In genomic region chr10:81358841-81359240, GRCm38 (mm10) we compare ENCODE assay signal across 9 mouse cellular contexts. TPM values are rescaled to one million over a fixed set of nuclear protein-coding genes. Genes with fewer than 3 reads are reported as not detected.
A peak's percentile ranks its signal among the peaks of the same experiment; 100 is the strongest.
DNase-seq lines count a peak whose midpoint lies in the region; ATAC-seq lines count a peak whose summit lies in the region.
"Had no signal": no experiment of that assay in that cellular context is flagged by ENCODE, and none has a peak within 500 bp of the region (broad histone marks: within the 10 kb centered on the region; RNA-seq: fewer than 3 reads in every experiment).

No protein-coding gene starts in this region.

- H3K27ac ChIP-seq in forebrain, embryonic 12.5 days: no peak overlapping the region; the same call in 1 of the 2 replicates
- no peak overlapping the region for H3K27ac ChIP-seq in forebrain, embryonic 16.5 days (ENCODE audit: low read length)
- H3K27ac ChIP-seq in hindbrain, embryonic 13.5 days: no peak overlapping the region
- H3K27ac ChIP-seq in liver, embryonic 15.5 days (replicated peaks): peak overlapping the region; percentile 96

- peaks cover 44% of the 10 kb centered on the region for H3K27me3 ChIP-seq in forebrain, embryonic 12.5 days
- peaks cover 8% of the 10 kb centered on the region for H3K27me3 ChIP-seq in forebrain, embryonic 16.5 days (replicated peaks; ENCODE audit: control insufficient read depth, insufficient read depth, low read length)
- H3K27me3 ChIP-seq in hindbrain, embryonic 13.5 days: peaks cover 27% of the 10 kb centered on the region
- H3K27me3 ChIP-seq in liver, embryonic 15.5 days: no peaks in the 10 kb centered on the region

- DNase-seq in 3T3-L1 (ENCODE audit: low read depth, low spot score): peak; percentile 34
- DNase-seq in adrenal gland, postnatal 36 days: no peak
- no peak for DNase-seq in layer of hippocampus, postnatal 14 days (ENCODE audit: low spot score in 2 of 2)
- DNase-seq: cerebellum, postnatal 36 days had no signal

- H3K4me2 ChIP-seq in forebrain, embryonic 12.5 days: peak overlapping the region; percentile 98; the same call in 1 of the 2 replicates
- H3K4me2 ChIP-seq in forebrain, embryonic 16.5 days (ENCODE audit: low read length): no peak overlapping the region; the same call in 1 of the 2 replicates
- H3K4me2 ChIP-seq in hindbrain, embryonic 13.5 days: peak overlapping the region; percentile 91
- peak overlapping the region; percentile 97 for H3K4me2 ChIP-seq in liver, embryonic 15.5 days

- 67% methylated on average over 1 of the region's 1 CpGs for WGBS in forebrain, embryonic 12.5 days
- WGBS in forebrain, embryonic 16.5 days: 70% methylated on average over 1 of the region's 1 CpGs
- 58% methylated on average over 1 of the region's 1 CpGs for WGBS in hindbrain, embryonic 13.5 days
- 37% methylated on average over 1 of the region's 1 CpGs for WGBS in liver, embryonic 15.5 days (ENCODE audit: insufficient replicate concordance)

- H3K4me1 ChIP-seq in forebrain, embryonic 12.5 days: peaks cover 48% of the 10 kb centered on the region
- peaks cover 22% of the 10 kb centered on the region for H3K4me1 ChIP-seq in forebrain, embryonic 16.5 days (replicated peaks; ENCODE audit: control insufficient read depth, insufficient read depth, low read length)
- peaks cover 38% of the 10 kb centered on the region for H3K4me1 ChIP-seq in hindbrain, embryonic 13.5 days (replicated peaks)
- peaks cover 92% of the 10 kb centered on the region for H3K4me1 ChIP-seq in liver, embryonic 15.5 days (replicated peaks)

- H3K36me3 ChIP-seq in forebrain, embryonic 12.5 days (replicated peaks): no peaks in the 10 kb centered on the region
- H3K36me3 ChIP-seq in forebrain, embryonic 16.5 days (ENCODE audit: control insufficient read depth, insufficient read depth): no peaks in the 10 kb centered on the region
- H3K36me3 ChIP-seq in hindbrain, embryonic 13.5 days: peaks cover 15% of the 10 kb centered on the region
- peaks cover 44% of the 10 kb centered on the region for H3K36me3 ChIP-seq in liver, embryonic 15.5 days (replicated peaks)

- H3K4me3 ChIP-seq in forebrain, embryonic 12.5 days (replicated peaks): no peak overlapping the region; the same call in 1 of the 2 replicates
- no peak overlapping the region for H3K4me3 ChIP-seq in forebrain, embryonic 16.5 days (replicated peaks; ENCODE audit: low read length)
- peak overlapping the region; percentile 59; the same call in 1 of the 2 replicates for H3K4me3 ChIP-seq in hindbrain, embryonic 13.5 days
- peak overlapping the region; percentile 97 for H3K4me3 ChIP-seq in liver, embryonic 15.5 days (replicated peaks)

- no peak for ATAC-seq in forebrain, embryonic 12.5 days (ENCODE audit: low FRiP score)
- ATAC-seq in forebrain, embryonic 16.5 days: no peak
- no peak for ATAC-seq in hindbrain, embryonic 13.5 days (ENCODE audit: low FRiP score)
- no peak for ATAC-seq in liver, embryonic 15.5 days (ENCODE audit: insufficient read depth)
- ATAC-seq in inflammation-experienced regulatory T-cells, adult 6 months: no peak

- H3K9me3 ChIP-seq in forebrain, embryonic 12.5 days: no peaks in the 10 kb centered on the region
- no peaks in the 10 kb centered on the region for H3K9me3 ChIP-seq in forebrain, embryonic 16.5 days (ENCODE audit: control insufficient read depth, low read length)
- no peaks in the 10 kb centered on the region for H3K9me3 ChIP-seq in hindbrain, embryonic 13.5 days
- no peaks in the 10 kb centered on the region for H3K9me3 ChIP-seq in liver, embryonic 15.5 days (replicated peaks)

- H3K9ac ChIP-seq in forebrain, embryonic 12.5 days: 0 out of 2 replicates have a peak overlapping the region, but pooled peaks have one; percentile 78
- H3K9ac ChIP-seq in forebrain, embryonic 16.5 days (replicated peaks; ENCODE audit: low read depth, low read length): no peak overlapping the region
- peak overlapping the region; percentile 83 for H3K9ac ChIP-seq in hindbrain, embryonic 13.5 days
- H3K9ac ChIP-seq in liver, embryonic 15.5 days: peak overlapping the region; percentile 100

RNA-seq across cellular contexts. Expression of gene Mfsd12, which starts 1.6 kb away (rescaled TPM):
- 8.2 and 8.4 TPM in 2 replicates for polyA plus RNA-seq in forebrain, embryonic 12.5 days (2016; fragmentation: Nextera tagmentation; extraction: Ambion mirVana)
- 11.4 and 11.5 TPM in 2 replicates for polyA plus RNA-seq in forebrain, embryonic 16.5 days (2015; fragmentation: Nextera tagmentation; extraction: Ambion mirVana)
- 11.9 and 12.4 TPM in 2 replicates for polyA plus RNA-seq in hindbrain, embryonic 13.5 days (2015; fragmentation: Nextera tagmentation; extraction: Ambion mirVana)
- 15.0 and 16.5 TPM in 2 replicates for polyA plus RNA-seq in liver, embryonic 15.5 days (2015; fragmentation: Nextera tagmentation; extraction: Ambion mirVana)
- 1 to 10 TPM; 1.6 to 2.1 (median 1.9) TPM for polyA plus RNA-seq in inflammation-experienced regulatory T-cells, adult 6 months (2017; shearing (Covaris generic))
- 10 to 100 TPM; 16.7 to 22.7 TPM for total RNA-seq in adrenal gland, postnatal 36 days (2021)
- 10 to 100 TPM; 40.8 to 45.8 TPM for total RNA-seq in layer of hippocampus, postnatal 14 days (2021)

RNA-seq across cellular contexts. Expression of gene 4930404N11Rik, which starts 6.8 kb away (rescaled TPM):
- 0.36 and 1.2 TPM in 2 replicates for polyA plus RNA-seq in forebrain, embryonic 12.5 days (2016; fragmentation: Nextera tagmentation; extraction: Ambion mirVana)
- polyA plus RNA-seq in forebrain, embryonic 16.5 days (2015; fragmentation: Nextera tagmentation; extraction: Ambion mirVana): 0.72 and 0.86 TPM in 2 replicates
- 1.0 and 1.1 TPM in 2 replicates for polyA plus RNA-seq in hindbrain, embryonic 13.5 days (2015; fragmentation: Nextera tagmentation; extraction: Ambion mirVana)
- 2.3 and 2.9 TPM in 2 replicates for polyA plus RNA-seq in liver, embryonic 15.5 days (2015; fragmentation: Nextera tagmentation; extraction: Ambion mirVana)
- polyA plus RNA-seq in inflammation-experienced regulatory T-cells, adult 6 months (2017; shearing (Covaris generic)): 1 to 10 TPM in 1 of 3 experiments, under 1 TPM in 2; 0.26 to 1.7 (median 0.96) TPM
- 1 to 10 TPM; 1.0 to 3.1 TPM for total RNA-seq in adrenal gland, postnatal 36 days (2021)
- total RNA-seq in layer of hippocampus, postnatal 14 days (2021): 1 to 10 TPM in 1 of 2 experiments, under 1 TPM in 1; 0.92 to 1.0 TPM

RNA-seq across cellular contexts. Expression of gene Hmg20b, which starts 8.6 kb away (rescaled TPM):
- 92.6 and 97.1 TPM in 2 replicates for polyA plus RNA-seq in forebrain, embryonic 12.5 days (2016; fragmentation: Nextera tagmentation; extraction: Ambion mirVana)
- 33.4 and 34.2 TPM in 2 replicates for polyA plus RNA-seq in forebrain, embryonic 16.5 days (2015; fragmentation: Nextera tagmentation; extraction: Ambion mirVana)
- polyA plus RNA-seq in hindbrain, embryonic 13.5 days (2015; fragmentation: Nextera tagmentation; extraction: Ambion mirVana): 47.3 and 50.4 TPM in 2 replicates
- 22.3 and 22.6 TPM in 2 replicates for polyA plus RNA-seq in liver, embryonic 15.5 days (2015; fragmentation: Nextera tagmentation; extraction: Ambion mirVana)
- 10 to 100 TPM; 17.1 to 20.4 (median 17.8) TPM for polyA plus RNA-seq in inflammation-experienced regulatory T-cells, adult 6 months (2017; shearing (Covaris generic))
- total RNA-seq in adrenal gland, postnatal 36 days (2021): 10 to 100 TPM; 88.9 to 92.3 TPM
- total RNA-seq in layer of hippocampus, postnatal 14 days (2021): 10 to 100 TPM; 24.0 to 40.0 TPM

RNA-seq across cellular contexts. Expression of gene Gipc3, which starts 15.8 kb away (rescaled TPM):
- polyA plus RNA-seq in forebrain, embryonic 12.5 days (2016; fragmentation: Nextera tagmentation; extraction: Ambion mirVana): 0.08 TPM in 1 of 2 replicates, not detected in the other
- not detected in 2 replicates for polyA plus RNA-seq in forebrain, embryonic 16.5 days (2015; fragmentation: Nextera tagmentation; extraction: Ambion mirVana)
- not detected in 2 replicates for polyA plus RNA-seq in hindbrain, embryonic 13.5 days (2015; fragmentation: Nextera tagmentation; extraction: Ambion mirVana)
- polyA plus RNA-seq in liver, embryonic 15.5 days (2015; fragmentation: Nextera tagmentation; extraction: Ambion mirVana): not detected in 2 replicates
- polyA plus RNA-seq in inflammation-experienced regulatory T-cells, adult 6 months (2017; shearing (Covaris generic)): under 1 TPM in 1 of 3 experiments, not detected in 2; 0.12 TPM
- total RNA-seq in adrenal gland, postnatal 36 days (2021): 1 to 10 TPM; 3.5 to 7.7 TPM
- 1 to 10 TPM; 1.4 to 1.5 TPM for total RNA-seq in layer of hippocampus, postnatal 14 days (2021)

RNA-seq across cellular contexts. Expression of gene Fzr1, which starts 19.5 kb away (rescaled TPM):
- polyA plus RNA-seq in forebrain, embryonic 12.5 days (2016; fragmentation: Nextera tagmentation; extraction: Ambion mirVana): 145 and 148 TPM in 2 replicates
- polyA plus RNA-seq in forebrain, embryonic 16.5 days (2015; fragmentation: Nextera tagmentation; extraction: Ambion mirVana): 121 and 133 TPM in 2 replicates
- 121 and 126 TPM in 2 replicates for polyA plus RNA-seq in hindbrain, embryonic 13.5 days (2015; fragmentation: Nextera tagmentation; extraction: Ambion mirVana)
- polyA plus RNA-seq in liver, embryonic 15.5 days (2015; fragmentation: Nextera tagmentation; extraction: Ambion mirVana): 127 and 147 TPM in 2 replicates
- 10 to 100 TPM; 10.7 to 27.1 (median 13.4) TPM for polyA plus RNA-seq in inflammation-experienced regulatory T-cells, adult 6 months (2017; shearing (Covaris generic))
- 10 to 100 TPM; 37.8 to 49.0 TPM for total RNA-seq in adrenal gland, postnatal 36 days (2021)
- total RNA-seq in layer of hippocampus, postnatal 14 days (2021): 10 to 100 TPM; 68.6 to 73.2 TPM

Comparison
In these comparisons a context has a peak if more than half of its experiments do, and no peak if none do; other contexts are left out.
1. H3K4me3 ChIP-seq: peak in hindbrain, embryonic 13.5 days (single experiment) and liver, embryonic 15.5 days (single experiment); none in forebrain, embryonic 12.5 days (single experiment) and forebrain, embryonic 16.5 days (single experiment).